9 mouse cellular contexts compared by ENCODE assay signal in genomic region chr2:158641869-158642268, GRCm38 (mm10). TPM values are rescaled to one million over a fixed set of nuclear protein-coding genes. Genes with fewer than 3 reads are reported as not detected.
DNase-seq lines count a peak whose midpoint lies in the region; ATAC-seq and TF ChIP-seq lines count a peak whose summit lies in the region.
"Had no signal": no experiment of that assay in that cellular context is flagged by ENCODE, and none has a peak within 500 bp of the region (broad histone marks: within the 10 kb centered on the region; RNA-seq: fewer than 3 reads in every experiment).

No protein-coding gene starts in this region.

- peaks cover 44% of the 10 kb centered on the region for H3K36me3 ChIP-seq in midbrain, embryonic 10.5 days
- peaks cover 31% of the 10 kb centered on the region for H3K36me3 ChIP-seq in midbrain, embryonic 16.5 days (ENCODE audit: control insufficient read depth, insufficient read depth, low read length)
- H3K36me3 ChIP-seq in forebrain, embryonic 14.5 days (ENCODE audit: control insufficient read depth, insufficient read depth, low read length), result peaks cover 46% of the 10 kb centered on the region
- peaks cover 30% of the 10 kb centered on the region; the same call in 1 of the 2 replicates for H3K36me3 ChIP-seq in hindbrain, postnatal 0 days (ENCODE audit: insufficient read depth, low read length)
- H3K36me3 ChIP-seq in limb, embryonic 14.5 days (ENCODE audit: control insufficient read depth, insufficient read depth, low read length), result peaks cover 28% of the 10 kb centered on the region
- peaks cover 30% of the 10 kb centered on the region for H3K36me3 ChIP-seq in neural tube, embryonic 15.5 days

- H3K4me2 ChIP-seq in midbrain, embryonic 16.5 days (ENCODE audit: low read length), result no peak overlapping the region
- H3K4me2 ChIP-seq in forebrain, embryonic 14.5 days (ENCODE audit: low read length), result no peak overlapping the region
- H3K4me2 ChIP-seq in hindbrain, postnatal 0 days (ENCODE audit: low read depth, low read length), result no peak overlapping the region
- no peak overlapping the region for H3K4me2 ChIP-seq in limb, embryonic 14.5 days (replicated peaks; ENCODE audit: low read depth, low read length, severe bottlenecking)
- H3K4me2 ChIP-seq in neural tube, embryonic 15.5 days, result no peak overlapping the region
- H3K4me2 ChIP-seq: embryonic facial prominence, embryonic 15.5 days had no signal

- H3K27me3 ChIP-seq in midbrain, embryonic 10.5 days (ENCODE audit: low read depth, poor library complexity, severe bottlenecking), result no peaks in the 10 kb centered on the region
- no peaks in the 10 kb centered on the region for H3K27me3 ChIP-seq in midbrain, embryonic 16.5 days (ENCODE audit: control insufficient read depth, insufficient read depth, low read depth, low read length)
- no peaks in the 10 kb centered on the region for H3K27me3 ChIP-seq in forebrain, embryonic 14.5 days (replicated peaks; ENCODE audit: control insufficient read depth, insufficient read depth, low read length)
- H3K27me3 ChIP-seq in hindbrain, postnatal 0 days (ENCODE audit: insufficient read depth, low read length), result no peaks in the 10 kb centered on the region
- H3K27me3 ChIP-seq in limb, embryonic 14.5 days (ENCODE audit: control insufficient read depth, insufficient read depth, low read length), result no peaks in the 10 kb centered on the region
- H3K27me3 ChIP-seq in neural tube, embryonic 15.5 days (replicated peaks), result no peaks in the 10 kb centered on the region
- H3K27me3 ChIP-seq: embryonic facial prominence, embryonic 15.5 days had no signal

- H3K9ac ChIP-seq in midbrain, embryonic 16.5 days (ENCODE audit: low read depth, low read length), result no peak overlapping the region
- H3K9ac ChIP-seq in forebrain, embryonic 14.5 days (ENCODE audit: low read length), result no peak overlapping the region
- no peak overlapping the region for H3K9ac ChIP-seq in hindbrain, postnatal 0 days (replicated peaks; ENCODE audit: low read length)
- no peak overlapping the region for H3K9ac ChIP-seq in limb, embryonic 14.5 days (ENCODE audit: low read depth, low read length, severe bottlenecking)
- no peak overlapping the region for H3K9ac ChIP-seq in neural tube, embryonic 15.5 days (replicated peaks)
- H3K9ac ChIP-seq: embryonic facial prominence, embryonic 15.5 days had no signal

- no peaks in the 10 kb centered on the region for H3K4me1 ChIP-seq in midbrain, embryonic 10.5 days
- H3K4me1 ChIP-seq in midbrain, embryonic 16.5 days (ENCODE audit: control insufficient read depth, insufficient read depth, low read length), result no peaks in the 10 kb centered on the region
- H3K4me1 ChIP-seq in forebrain, embryonic 14.5 days (ENCODE audit: control insufficient read depth, insufficient read depth, low read length), result no peaks in the 10 kb centered on the region
- H3K4me1 ChIP-seq in hindbrain, postnatal 0 days (ENCODE audit: insufficient read depth, low read length), result no peaks in the 10 kb centered on the region
- no peaks in the 10 kb centered on the region for H3K4me1 ChIP-seq in limb, embryonic 14.5 days (ENCODE audit: control insufficient read depth, insufficient read depth, low read length)
- no peaks in the 10 kb centered on the region for H3K4me1 ChIP-seq in neural tube, embryonic 15.5 days
- H3K4me1 ChIP-seq: embryonic facial prominence, embryonic 15.5 days had no signal

- WGBS in midbrain, embryonic 10.5 days, result 16% methylated on average over 2 of the region's 2 CpGs
- WGBS in midbrain, embryonic 16.5 days, result 12% methylated on average over 2 of the region's 2 CpGs
- 14% methylated on average over 2 of the region's 2 CpGs for whole genome bisulfite sequencing in forebrain, embryonic 14.5 days
- 16% methylated on average over 2 of the region's 2 CpGs for WGBS in hindbrain, postnatal 0 days
- WGBS in limb, embryonic 14.5 days, result 25% methylated on average over 2 of the region's 2 CpGs
- 21% methylated on average over 2 of the region's 2 CpGs for WGBS in neural tube, embryonic 15.5 days

- H3K4me3 ChIP-seq in midbrain, embryonic 10.5 days, result no peak overlapping the region
- H3K4me3 ChIP-seq in midbrain, embryonic 16.5 days (ENCODE audit: low read depth, low read length), result no peak overlapping the region
- no peak overlapping the region for H3K4me3 ChIP-seq in forebrain, embryonic 14.5 days (ENCODE audit: low read depth, low read length)
- H3K4me3 ChIP-seq in hindbrain, postnatal 0 days (ENCODE audit: low read length), result no peak overlapping the region
- H3K4me3 ChIP-seq in limb, embryonic 14.5 days (replicated peaks; ENCODE audit: low read length), result no peak overlapping the region
- H3K4me3 ChIP-seq in neural tube, embryonic 15.5 days (replicated peaks), result no peak overlapping the region
- H3K4me3 ChIP-seq: embryonic facial prominence, embryonic 15.5 days had no signal

- peak; percentile 95 for TF ChIP-seq CTCF in brain, embryonic 14.5 days (IDR thresholded peaks at IDR 0.05; ENCODE audit: borderline replicate concordance, extremely low read depth, insufficient read depth, insufficient read length)
- TF ChIP-seq CTCF in hindbrain, postnatal 0 days (IDR thresholded peaks at IDR 0.05; ENCODE audit: low read depth), result peak; percentile 91

- TF ChIP-seq POLR2A in brain, embryonic 14.5 days (IDR thresholded peaks at IDR 0.05; ENCODE audit: borderline replicate concordance, extremely low read depth, insufficient read depth, insufficient read length, poor library complexity, severe bottlenecking), result no peak
- TF ChIP-seq POLR2A in limb, embryonic 14.5 days (IDR thresholded peaks at IDR 0.05; ENCODE audit: borderline replicate concordance, extremely low read depth, insufficient read depth, insufficient read length), result 0 out of 2 replicates have a peak, but pooled peaks have one; percentile 20

- no peak overlapping the region for H3K27ac ChIP-seq in midbrain, embryonic 10.5 days (replicated peaks)
- no peak overlapping the region for H3K27ac ChIP-seq in midbrain, embryonic 16.5 days (ENCODE audit: low read length)
- no peak overlapping the region for H3K27ac ChIP-seq in forebrain, embryonic 14.5 days (ENCODE audit: low read depth, low read length)
- no peak overlapping the region for H3K27ac ChIP-seq in hindbrain, postnatal 0 days
- no peak overlapping the region for H3K27ac ChIP-seq in limb, embryonic 14.5 days (replicated peaks; ENCODE audit: low read depth, low read length)
- H3K27ac ChIP-seq in neural tube, embryonic 15.5 days (replicated peaks), result no peak overlapping the region
- H3K27ac ChIP-seq: embryonic facial prominence, embryonic 15.5 days had no signal

- ATAC-seq in midbrain, embryonic 16.5 days, result no peak
- peak; percentile 46 for ATAC-seq in forebrain, embryonic 14.5 days
- ATAC-seq in hindbrain, postnatal 0 days, result peak; percentile 75
- ATAC-seq in limb, embryonic 14.5 days (ENCODE audit: low FRiP score, low read depth), result no peak
- peak; percentile 59; the same call in 1 of the 2 replicates for ATAC-seq in neural tube, embryonic 15.5 days (ENCODE audit: low FRiP score)

- no peaks in the 10 kb centered on the region for H3K9me3 ChIP-seq in midbrain, embryonic 10.5 days (replicated peaks)
- H3K9me3 ChIP-seq in midbrain, embryonic 16.5 days (replicated peaks; ENCODE audit: control insufficient read depth, low read length, poor library complexity, severe bottlenecking), result no peaks in the 10 kb centered on the region
- no peaks in the 10 kb centered on the region for H3K9me3 ChIP-seq in forebrain, embryonic 14.5 days (replicated peaks; ENCODE audit: control insufficient read depth, low read length)
- no peaks in the 10 kb centered on the region for H3K9me3 ChIP-seq in hindbrain, postnatal 0 days (ENCODE audit: low read length)
- H3K9me3 ChIP-seq in limb, embryonic 14.5 days (ENCODE audit: control insufficient read depth, low read length), result no peaks in the 10 kb centered on the region; the same call in 1 of the 2 replicates
- no peaks in the 10 kb centered on the region for H3K9me3 ChIP-seq in neural tube, embryonic 15.5 days (replicated peaks)
- H3K9me3 ChIP-seq: embryonic facial prominence, embryonic 15.5 days had no signal

- peak; percentile 67 for DNase-seq in midbrain, embryonic 10.5 days (ENCODE audit: low spot score)
- DNase-seq in brain, embryonic 14.5 days (ENCODE audit: low read depth), result peak; percentile 79
- peak; percentile 86 for DNase-seq in forebrain, embryonic 14.5 days (ENCODE audit: low spot score)
- peak; percentile 87 for DNase-seq in hindbrain, postnatal 0 days (ENCODE audit: low spot score)
- DNase-seq in limb, embryonic 14.5 days (ENCODE audit: low spot score), result peak; percentile 74
- DNase-seq in thymus, postnatal 14 days, result peak; percentile 78

RNA-seq across cellular contexts. Expression of gene Actr5, which starts 17.2 kb away (rescaled TPM):
- polyA plus RNA-seq in midbrain, embryonic 10.5 days (2016; fragmentation: Nextera tagmentation; extraction: Ambion mirVana), result 14.1 and 14.8 TPM in 2 replicates
- 8.9 and 9.5 TPM in 2 replicates for polyA plus RNA-seq in midbrain, embryonic 16.5 days (2015; fragmentation: Nextera tagmentation; extraction: Ambion mirVana)
- 11.9 and 14.0 TPM in 2 replicates for polyA plus RNA-seq in brain, embryonic 14.5 days (2012; rRNA removed)
- polyA plus RNA-seq in forebrain, embryonic 14.5 days (2014; fragmentation: Nextera tagmentation; extraction: Ambion mirVana), result 10.4 and 12.8 TPM in 2 replicates
- total RNA-seq in hindbrain, postnatal 0 days (2014; rRNA removed), result 18.0 and 25.4 TPM in 2 replicates
- polyA plus RNA-seq in hindbrain, postnatal 0 days (2015; fragmentation: Nextera tagmentation; extraction: Ambion mirVana), result 8.0 and 8.6 TPM in 2 replicates
- polyA plus RNA-seq in limb, embryonic 14.5 days (2012; rRNA removed), result 13.5 and 14.5 TPM in 2 replicates
- 12.3 and 13.4 TPM in 2 replicates for polyA plus RNA-seq in limb, embryonic 14.5 days (2014; fragmentation: Nextera tagmentation; extraction: Ambion mirVana)
- 11.4 TPM in 2 replicates for polyA plus RNA-seq in neural tube, embryonic 15.5 days (2015; fragmentation: Nextera tagmentation; extraction: Ambion mirVana)

RNA-seq across cellular contexts. Expression of gene Ppp1r16b, which starts 23.3 kb away (rescaled TPM):
- 3.6 and 3.7 TPM in 2 replicates for polyA plus RNA-seq in midbrain, embryonic 10.5 days (2016; fragmentation: Nextera tagmentation; extraction: Ambion mirVana)
- 22.0 and 27.7 TPM in 2 replicates for polyA plus RNA-seq in midbrain, embryonic 16.5 days (2015; fragmentation: Nextera tagmentation; extraction: Ambion mirVana)
- polyA plus RNA-seq in brain, embryonic 14.5 days (2012; rRNA removed), result 3.2 and 6.4 TPM in 2 replicates
- 12.4 and 18.4 TPM in 2 replicates for polyA plus RNA-seq in forebrain, embryonic 14.5 days (2014; fragmentation: Nextera tagmentation; extraction: Ambion mirVana)
- 25.9 and 32.4 TPM in 2 replicates for total RNA-seq in hindbrain, postnatal 0 days (2014; rRNA removed)
- 29.7 and 30.3 TPM in 2 replicates for polyA plus RNA-seq in hindbrain, postnatal 0 days (2015; fragmentation: Nextera tagmentation; extraction: Ambion mirVana)
- polyA plus RNA-seq in limb, embryonic 14.5 days (2012; rRNA removed), result 1.1 and 1.4 TPM in 2 replicates
- 3.9 and 4.1 TPM in 2 replicates for polyA plus RNA-seq in limb, embryonic 14.5 days (2014; fragmentation: Nextera tagmentation; extraction: Ambion mirVana)
- 25.3 and 26.6 TPM in 2 replicates for polyA plus RNA-seq in neural tube, embryonic 15.5 days (2015; fragmentation: Nextera tagmentation; extraction: Ambion mirVana)

RNA-seq across cellular contexts. Expression of gene Slc32a1, which starts 31.3 kb away (rescaled TPM):
- 0.25 and 0.68 TPM in 2 replicates for polyA plus RNA-seq in midbrain, embryonic 10.5 days (2016; fragmentation: Nextera tagmentation; extraction: Ambion mirVana)
- polyA plus RNA-seq in midbrain, embryonic 16.5 days (2015; fragmentation: Nextera tagmentation; extraction: Ambion mirVana), result 8.2 and 8.6 TPM in 2 replicates
- 78.4 and 93.9 TPM in 2 replicates for polyA plus RNA-seq in brain, embryonic 14.5 days (2012; rRNA removed)
- 4.6 and 6.4 TPM in 2 replicates for polyA plus RNA-seq in forebrain, embryonic 14.5 days (2014; fragmentation: Nextera tagmentation; extraction: Ambion mirVana)
- total RNA-seq in hindbrain, postnatal 0 days (2014; rRNA removed), result 70.4 and 79.8 TPM in 2 replicates
- polyA plus RNA-seq in hindbrain, postnatal 0 days (2015; fragmentation: Nextera tagmentation; extraction: Ambion mirVana), result 16.5 and 16.7 TPM in 2 replicates
- 0.21 and 0.36 TPM in 2 replicates for polyA plus RNA-seq in limb, embryonic 14.5 days (2012; rRNA removed)
- not detected in 2 replicates for polyA plus RNA-seq in limb, embryonic 14.5 days (2014; fragmentation: Nextera tagmentation; extraction: Ambion mirVana)
- polyA plus RNA-seq in neural tube, embryonic 15.5 days (2015; fragmentation: Nextera tagmentation; extraction: Ambion mirVana), result 9.7 and 11.1 TPM in 2 replicates

Comparison
In these comparisons a context has a peak if more than half of its experiments do, and no peak if none do; other contexts are left out.
1. ATAC-seq: peak in forebrain, embryonic 14.5 days (single experiment), hindbrain, postnatal 0 days (single experiment) and neural tube, embryonic 15.5 days (single experiment); none in midbrain, embryonic 16.5 days (single experiment) and limb, embryonic 14.5 days (single experiment).
2. Peak in every context shown above with its lines, with median percentiles within 50 percentile points of each other: DNase-seq.